Mouse (Mus musculus): ENCODE data around the gene Gss. TPM values are rescaled to one million over a fixed set of nuclear protein-coding genes. Genes with fewer than 3 reads are reported as not detected.

Gss gene
- polyA plus RNA-seq, 1 experiment from 2014 or later, result 47.9 TPM

DNA sequence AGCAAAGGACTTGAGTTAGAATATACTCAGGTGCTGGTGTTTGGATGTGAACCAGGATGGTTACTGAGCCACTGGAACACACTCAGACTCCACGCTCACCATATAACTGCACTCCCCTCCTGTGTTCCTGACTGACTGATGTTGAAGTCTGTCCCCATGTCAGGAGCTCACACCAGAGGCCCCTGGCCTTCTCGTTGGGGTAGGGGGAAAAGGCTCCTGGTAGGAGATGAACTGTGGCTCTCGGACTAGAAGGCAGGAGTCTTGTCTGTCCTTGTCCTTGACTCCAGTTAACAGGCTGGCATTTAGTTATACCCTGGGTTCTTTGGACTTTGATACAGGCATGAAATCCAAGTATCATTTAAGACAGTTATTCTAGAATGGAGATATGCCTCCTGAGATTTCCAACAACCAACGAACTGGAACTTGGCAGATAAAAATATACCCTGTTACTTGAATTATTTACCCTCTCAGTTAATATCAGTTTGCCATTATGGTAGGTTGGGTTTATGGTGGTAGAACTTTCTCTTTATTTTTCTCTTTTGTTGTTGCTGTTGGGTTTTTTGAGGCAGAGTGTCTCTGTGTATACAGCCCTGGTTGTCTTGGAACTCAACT lies 10.1 kb downstream of the Gss start:
- no peaks in the 10 kb centered on the region for H3K27me3 ChIP-seq (ENCODE audit: control insufficient read depth, insufficient read depth, low read length)
- peaks cover 3% of the 10 kb centered on the region; the same call in 1 of the 2 replicates for H3K36me3 ChIP-seq (ENCODE audit: control insufficient read depth, insufficient read depth, low read length)
- H3K4me1 ChIP-seq (replicated peaks; ENCODE audit: control insufficient read depth, insufficient read depth), result no peaks in the 10 kb centered on the region
- WGBS, result 81% methylated on average over 4 of the region's 4 CpGs
- H3K4me2 ChIP-seq (replicated peaks; ENCODE audit: low read depth), result no peak overlapping the region
- no peaks in the 10 kb centered on the region for H3K9me3 ChIP-seq (ENCODE audit: control insufficient read depth, low read length)
- no peak overlapping the region for H3K9ac ChIP-seq (ENCODE audit: low read length)
- no peak overlapping the region for H3K4me3 ChIP-seq (ENCODE audit: low read depth, low read length)
- TF ChIP-seq CTCF (IDR thresholded peaks at IDR 0.05; ENCODE audit: low read depth) (no peak), EP300 (optimal IDR thresholded peaks at IDR 0.05) (no peak)
- no peak for DNase-seq (ENCODE audit: low spot score)
- no peak for ATAC-seq (ENCODE audit: low FRiP score, low TSS enrichment)
- no peak overlapping the region for H3K27ac ChIP-seq (replicated peaks)

DNA sequence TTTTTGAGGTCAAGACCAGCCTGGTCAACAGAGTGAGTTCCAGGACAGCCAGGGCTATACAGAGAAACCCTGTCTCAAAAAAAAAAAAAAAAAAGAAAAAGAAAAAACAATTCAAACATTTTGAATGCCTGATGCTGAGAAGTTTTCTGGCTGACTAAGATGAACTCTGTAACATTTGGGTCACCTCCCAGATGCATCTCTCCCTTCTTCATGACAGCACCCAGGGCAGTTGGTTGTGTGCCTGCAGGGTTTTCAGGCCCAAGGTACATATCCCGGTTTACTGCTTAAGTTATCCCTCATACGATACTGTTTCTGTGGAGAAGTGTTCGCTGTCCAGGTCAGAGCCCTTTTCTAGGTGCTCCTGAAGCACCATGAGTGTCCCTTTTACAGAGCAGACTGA lies 12.3 kb downstream of the Gss start:
- H3K36me3 ChIP-seq (ENCODE audit: control insufficient read depth, insufficient read depth, low read length), result peaks cover 3% of the 10 kb centered on the region; the same call in 1 of the 2 replicates
- TF ChIP-seq CTCF (IDR thresholded peaks at IDR 0.05; ENCODE audit: low read depth), result no peak
- TF ChIP-seq EP300 (optimal IDR thresholded peaks at IDR 0.05), result no peak
- no peak overlapping the region for H3K4me2 ChIP-seq (replicated peaks; ENCODE audit: low read depth)
- H3K4me1 ChIP-seq (replicated peaks; ENCODE audit: control insufficient read depth, insufficient read depth), result no peaks in the 10 kb centered on the region
- ATAC-seq (ENCODE audit: low FRiP score, low TSS enrichment) (no peak), DNase-seq (ENCODE audit: low spot score) (no peak)
- no peaks in the 10 kb centered on the region for H3K9me3 ChIP-seq (ENCODE audit: control insufficient read depth, low read length)
- no peaks in the 10 kb centered on the region for H3K27me3 ChIP-seq (ENCODE audit: control insufficient read depth, insufficient read depth, low read length)
- no peak overlapping the region for H3K27ac ChIP-seq (replicated peaks)
- WGBS, result 89% methylated on average over 3 of the region's 3 CpGs
- H3K9ac ChIP-seq (ENCODE audit: low read length), result no peak overlapping the region
- no peak overlapping the region for H3K4me3 ChIP-seq (ENCODE audit: low read depth, low read length)

DNA sequence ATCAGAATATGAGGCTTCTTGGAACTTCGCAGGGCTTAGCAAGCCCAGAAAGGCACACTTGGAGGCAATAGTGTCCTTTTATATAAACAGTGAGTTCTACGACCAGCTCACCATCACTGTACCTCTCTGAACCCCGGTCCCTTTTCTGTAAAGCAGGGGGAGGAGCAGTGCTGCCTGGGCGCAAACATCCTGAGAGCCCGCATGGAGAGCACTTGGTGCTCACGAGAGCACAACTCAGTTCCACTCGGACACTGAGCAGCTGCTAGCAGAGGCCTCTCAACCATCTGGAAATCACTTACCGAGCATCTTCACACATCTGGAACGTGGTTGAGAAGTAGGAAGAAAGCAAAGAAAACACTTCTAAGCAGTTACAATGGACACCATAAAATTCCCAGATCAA lies 16.0 kb downstream of the Gss start:
- H3K9me3 ChIP-seq (ENCODE audit: control insufficient read depth, low read length), result no peaks in the 10 kb centered on the region
- WGBS, result 80% methylated on average over 9 of the region's 9 CpGs
- no peak for TF ChIP-seq EP300 (optimal IDR thresholded peaks at IDR 0.05)
- no peak for TF ChIP-seq CTCF (IDR thresholded peaks at IDR 0.05; ENCODE audit: low read depth)
- H3K27ac ChIP-seq (replicated peaks), result no peak overlapping the region
- no peaks in the 10 kb centered on the region for H3K27me3 ChIP-seq (ENCODE audit: control insufficient read depth, insufficient read depth, low read length)
- no peaks in the 10 kb centered on the region for H3K4me1 ChIP-seq (replicated peaks; ENCODE audit: control insufficient read depth, insufficient read depth)
- DNase-seq (ENCODE audit: low spot score) (no peak), ATAC-seq (ENCODE audit: low FRiP score, low TSS enrichment) (no peak)
- no peak overlapping the region for H3K4me2 ChIP-seq (replicated peaks; ENCODE audit: low read depth)
- H3K9ac ChIP-seq (ENCODE audit: low read length), result no peak overlapping the region
- peaks cover 3% of the 10 kb centered on the region; the same call in 1 of the 2 replicates for H3K36me3 ChIP-seq (ENCODE audit: control insufficient read depth, insufficient read depth, low read length)
- no peak overlapping the region for H3K4me3 ChIP-seq (ENCODE audit: low read depth, low read length)

DNA sequence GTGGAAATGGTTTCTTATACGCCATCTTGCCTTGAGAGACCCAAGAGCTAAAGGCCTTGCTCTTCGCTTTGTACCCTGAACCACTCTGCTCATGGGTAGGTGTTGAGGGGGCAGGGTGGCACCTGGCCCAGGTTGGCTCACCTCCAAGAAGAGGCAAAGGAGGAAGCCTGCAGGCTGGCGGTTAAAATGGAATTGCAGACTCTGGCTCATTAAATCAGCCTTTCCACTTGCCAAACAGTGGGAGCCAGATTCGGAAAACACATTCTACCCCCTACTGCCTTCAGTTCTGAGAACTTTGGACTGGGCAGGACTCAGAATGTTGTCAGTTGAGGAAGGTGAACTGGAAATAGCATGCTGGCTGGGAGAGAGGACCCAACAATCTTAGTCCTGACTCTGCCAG lies 17.9 kb downstream of the Gss start:
- TF ChIP-seq EP300 (optimal IDR thresholded peaks at IDR 0.05) (no peak), CTCF (IDR thresholded peaks at IDR 0.05; ENCODE audit: low read depth) (no peak)
- DNase-seq (ENCODE audit: low spot score) (no peak), ATAC-seq (ENCODE audit: low FRiP score, low TSS enrichment) (no peak)
- H3K4me2 ChIP-seq (replicated peaks; ENCODE audit: low read depth), result no peak overlapping the region
- H3K9ac ChIP-seq (ENCODE audit: low read length), result no peak overlapping the region
- no peak overlapping the region for H3K4me3 ChIP-seq (ENCODE audit: low read depth, low read length)
- no peaks in the 10 kb centered on the region for H3K4me1 ChIP-seq (replicated peaks; ENCODE audit: control insufficient read depth, insufficient read depth)
- 90% methylated on average over 4 of the region's 4 CpGs for WGBS
- no peaks in the 10 kb centered on the region for H3K9me3 ChIP-seq (ENCODE audit: control insufficient read depth, low read length)
- no peaks in the 10 kb centered on the region for H3K27me3 ChIP-seq (ENCODE audit: control insufficient read depth, insufficient read depth, low read length)
- H3K27ac ChIP-seq (replicated peaks), result no peak overlapping the region
- H3K36me3 ChIP-seq (ENCODE audit: control insufficient read depth, insufficient read depth, low read length), result peaks cover 3% of the 10 kb centered on the region; the same call in 1 of the 2 replicates

DNA sequence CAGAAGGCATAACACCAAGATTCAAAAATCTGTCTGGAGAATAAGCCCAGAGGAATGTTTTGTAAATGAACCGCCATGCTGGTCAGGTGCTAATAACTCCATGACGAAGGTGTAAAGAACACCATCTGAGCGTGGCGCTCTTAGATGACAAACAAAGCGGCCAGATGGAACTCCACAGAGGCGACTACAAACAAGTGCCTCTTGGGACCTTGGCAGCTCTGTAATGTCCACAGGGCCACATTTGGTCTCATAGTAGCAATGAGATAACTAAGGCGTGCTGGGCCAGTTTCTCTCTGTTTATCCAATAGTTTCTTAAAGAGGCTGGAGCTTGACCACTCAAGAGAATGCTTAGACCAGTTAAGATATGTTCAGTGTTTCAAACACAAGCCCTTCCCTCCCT lies 18.6 kb downstream of the Gss start:
- no peak for TF ChIP-seq EP300 (optimal IDR thresholded peaks at IDR 0.05)
- no peak for ATAC-seq (ENCODE audit: low FRiP score, low TSS enrichment)
- no peaks in the 10 kb centered on the region for H3K27me3 ChIP-seq (ENCODE audit: control insufficient read depth, insufficient read depth, low read length)
- H3K9me3 ChIP-seq (ENCODE audit: control insufficient read depth, low read length), result no peaks in the 10 kb centered on the region
- H3K4me2 ChIP-seq (replicated peaks; ENCODE audit: low read depth), result no peak overlapping the region
- H3K4me1 ChIP-seq (replicated peaks; ENCODE audit: control insufficient read depth, insufficient read depth), result no peaks in the 10 kb centered on the region
- no peak overlapping the region for H3K4me3 ChIP-seq (ENCODE audit: low read depth, low read length)
- no peak for DNase-seq (ENCODE audit: low spot score)
- no peak overlapping the region for H3K27ac ChIP-seq (replicated peaks)
- H3K36me3 ChIP-seq (ENCODE audit: control insufficient read depth, insufficient read depth, low read length), result peaks cover 3% of the 10 kb centered on the region; the same call in 1 of the 2 replicates
- WGBS, result 87% methylated on average over 7 of the region's 7 CpGs
- no peak overlapping the region for H3K9ac ChIP-seq (ENCODE audit: low read length)

DNA sequence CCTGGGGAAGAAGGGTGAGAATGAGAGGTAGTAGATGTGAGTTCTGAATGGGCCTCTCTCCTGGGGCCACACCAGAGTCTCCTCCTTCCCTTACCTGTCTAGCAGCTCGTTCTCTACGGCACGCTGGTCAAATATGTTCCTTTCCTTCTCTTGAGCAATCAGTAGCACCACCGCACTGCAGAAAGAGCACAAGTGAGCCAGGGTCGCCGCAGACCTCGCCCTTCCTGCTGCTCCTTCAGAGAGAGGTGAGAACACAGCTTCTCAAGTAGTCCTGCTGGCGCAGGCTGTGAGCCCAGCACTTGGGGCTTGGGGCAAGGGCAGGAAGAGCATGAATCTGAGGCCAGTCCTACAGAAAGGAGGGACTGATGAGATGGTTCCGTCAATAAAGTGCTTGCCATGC lies 19.6 kb downstream of the Gss start:
- Histone ChIP-seq H3K4me2 (replicated peaks; ENCODE audit: low read depth) (no peak overlapping the region), H3K9me3 (ENCODE audit: control insufficient read depth, low read length) (no peaks in the 10 kb centered on the region), H3K4me1 (replicated peaks; ENCODE audit: control insufficient read depth, insufficient read depth) (no peaks in the 10 kb centered on the region), H3K9ac (ENCODE audit: low read length) (no peak overlapping the region), H3K27me3 (ENCODE audit: control insufficient read depth, insufficient read depth, low read length) (no peaks in the 10 kb centered on the region), H3K27ac (replicated peaks) (no peak overlapping the region), H3K36me3 (ENCODE audit: control insufficient read depth, insufficient read depth, low read length) (peaks cover under 1% of the 10 kb centered on the region; the same call in 1 of the 2 replicates), H3K4me3 (ENCODE audit: low read depth, low read length) (no peak overlapping the region)
- WGBS, result 75% methylated on average over 9 of the region's 9 CpGs
- DNase-seq (ENCODE audit: low spot score) (no peak), ATAC-seq (ENCODE audit: low FRiP score, low TSS enrichment) (no peak)
- TF ChIP-seq EP300 (optimal IDR thresholded peaks at IDR 0.05), result no peak

Measured in stomach, postnatal 0 days (tissue).